Mouse (Mus musculus): ENCODE data around the gene Gemin4. TPM values are rescaled to one million over a fixed set of nuclear protein-coding genes. Genes with fewer than 3 reads are reported as not detected.

Gemin4 gene
- polyA plus RNA-seq, 1 experiment, result 12.0 TPM

- no peak for DNase-seq (ENCODE audit: low read depth)
- no peak for TF ChIP-seq POLR2A (IDR thresholded peaks at IDR 0.05; ENCODE audit: borderline replicate concordance, extremely low read depth, insufficient read depth, insufficient read length, poor library complexity, severe bottlenecking)
- TF ChIP-seq CTCF (IDR thresholded peaks at IDR 0.05; ENCODE audit: borderline replicate concordance, extremely low read depth, insufficient read depth, insufficient read length), result no peak
Observed at GRCm38 (mm10) chr11:76180146-76180540, 37.3 kb downstream of the Gemin4 start.

GRCm38 (mm10) chr11:76179495-76180145, 37.8 kb downstream of the Gemin4 start, which contains the start of the genes Vps53 and Fam57a:
Gene Vps53 (minus strand): TSS chr11:76179647.
Gene Fam57a (plus strand): TSS chr11:76179671.
- TF ChIP-seq CTCF (IDR thresholded peaks at IDR 0.05; ENCODE audit: borderline replicate concordance, extremely low read depth, insufficient read depth, insufficient read length) (no peak), POLR2A (IDR thresholded peaks at IDR 0.05; ENCODE audit: borderline replicate concordance, extremely low read depth, insufficient read depth, insufficient read length, poor library complexity, severe bottlenecking) (peak; percentile 26; the same call in 1 of the 2 replicates)

GRCm38 (mm10) chr11:76178726-76179494, 38.6 kb downstream of the Gemin4 start:
- TF ChIP-seq POLR2A (IDR thresholded peaks at IDR 0.05; ENCODE audit: borderline replicate concordance, extremely low read depth, insufficient read depth, insufficient read length, poor library complexity, severe bottlenecking), result no peak
- TF ChIP-seq CTCF (IDR thresholded peaks at IDR 0.05; ENCODE audit: borderline replicate concordance, extremely low read depth, insufficient read depth, insufficient read length), result no peak
- DNase-seq (ENCODE audit: low read depth), result peak; percentile 74

More at GRCm38 (mm10) chr11:76179495-76180145, 37.8 kb downstream of the Gemin4 start, which contains the start of the genes Vps53 and Fam57a:
- peak; percentile 95 for DNase-seq (ENCODE audit: low read depth)

- TF ChIP-seq POLR2A (IDR thresholded peaks at IDR 0.05; ENCODE audit: borderline replicate concordance, extremely low read depth, insufficient read depth, insufficient read length, poor library complexity, severe bottlenecking), result no peak
- no peak for TF ChIP-seq CTCF (IDR thresholded peaks at IDR 0.05; ENCODE audit: borderline replicate concordance, extremely low read depth, insufficient read depth, insufficient read length)
Observed at GRCm38 (mm10) chr11:76170207-76170606, 47.3 kb downstream of the Gemin4 start.

GRCm38 (mm10) chr11:76168976-76169375, 48.5 kb downstream of the Gemin4 start:
- TF ChIP-seq CTCF (IDR thresholded peaks at IDR 0.05; ENCODE audit: borderline replicate concordance, extremely low read depth, insufficient read depth, insufficient read length) (no peak), POLR2A (IDR thresholded peaks at IDR 0.05; ENCODE audit: borderline replicate concordance, extremely low read depth, insufficient read depth, insufficient read length, poor library complexity, severe bottlenecking) (no peak)
- peak; percentile 63 for DNase-seq (ENCODE audit: low read depth)

More at GRCm38 (mm10) chr11:76170207-76170606, 47.3 kb downstream of the Gemin4 start:
- peak; percentile 78 for DNase-seq (ENCODE audit: low read depth)

GRCm38 (mm10) chr11:76167079-76167765, 50.2 kb downstream of the Gemin4 start:
- peak; percentile 81 for DNase-seq (ENCODE audit: low read depth)
- TF ChIP-seq POLR2A (IDR thresholded peaks at IDR 0.05; ENCODE audit: borderline replicate concordance, extremely low read depth, insufficient read depth, insufficient read length, poor library complexity, severe bottlenecking) (no peak), CTCF (IDR thresholded peaks at IDR 0.05; ENCODE audit: borderline replicate concordance, extremely low read depth, insufficient read depth, insufficient read length) (peak; percentile 60)

GRCm38 (mm10) chr11:76166657-76167056, 50.8 kb downstream of the Gemin4 start:
- TF ChIP-seq POLR2A (IDR thresholded peaks at IDR 0.05; ENCODE audit: borderline replicate concordance, extremely low read depth, insufficient read depth, insufficient read length, poor library complexity, severe bottlenecking) (no peak), CTCF (IDR thresholded peaks at IDR 0.05; ENCODE audit: borderline replicate concordance, extremely low read depth, insufficient read depth, insufficient read length) (no peak)
- DNase-seq (ENCODE audit: low read depth), result no peak

Other genes starting within 250 kb of the Gemin4 start
- gene 1700016K19Rik, start 217.8 kb downstream of the Gemin4 start, polyA plus RNA-seq (2012; rRNA removed), result 3.3 and 3.7 TPM in 2 replicates
- 3.4 and 6.0 TPM in 2 replicates for gene Rflnb, start 189.9 kb downstream of the Gemin4 start, polyA plus RNA-seq (2012; rRNA removed)
- 49.1 and 55.8 TPM in 2 replicates for gene Vps53, start 38.0 kb downstream of the Gemin4 start, polyA plus RNA-seq (2012; rRNA removed)
- 32.1 and 33.4 TPM in 2 replicates for gene Fam57a, start 38.0 kb downstream of the Gemin4 start, polyA plus RNA-seq (2012; rRNA removed)
- 0.24 and 0.75 TPM in 2 replicates for gene Dbil5, start 56 bp downstream of the Gemin4 start, polyA plus RNA-seq (2012; rRNA removed)
- gene Mrm3, start 26.1 kb upstream of the Gemin4 start, polyA plus RNA-seq (2012; rRNA removed), result 11.6 and 12.9 TPM in 2 replicates
- gene Glod4, start 26.1 kb upstream of the Gemin4 start, polyA plus RNA-seq (2012; rRNA removed), result 31.5 and 41.0 TPM in 2 replicates
- 33.9 and 40.9 TPM in 2 replicates for gene Nxn, start 181.5 kb upstream of the Gemin4 start, polyA plus RNA-seq (2012; rRNA removed)
- gene Timm22, start 189.3 kb upstream of the Gemin4 start, polyA plus RNA-seq (2012; rRNA removed), result 32.5 and 36.8 TPM in 2 replicates

All from brain, embryonic 14.5 days (tissue).